Mouse (Mus musculus): ENCODE measurements around the gene Aldh6a1.

Gene Aldh6a1

DNA sequence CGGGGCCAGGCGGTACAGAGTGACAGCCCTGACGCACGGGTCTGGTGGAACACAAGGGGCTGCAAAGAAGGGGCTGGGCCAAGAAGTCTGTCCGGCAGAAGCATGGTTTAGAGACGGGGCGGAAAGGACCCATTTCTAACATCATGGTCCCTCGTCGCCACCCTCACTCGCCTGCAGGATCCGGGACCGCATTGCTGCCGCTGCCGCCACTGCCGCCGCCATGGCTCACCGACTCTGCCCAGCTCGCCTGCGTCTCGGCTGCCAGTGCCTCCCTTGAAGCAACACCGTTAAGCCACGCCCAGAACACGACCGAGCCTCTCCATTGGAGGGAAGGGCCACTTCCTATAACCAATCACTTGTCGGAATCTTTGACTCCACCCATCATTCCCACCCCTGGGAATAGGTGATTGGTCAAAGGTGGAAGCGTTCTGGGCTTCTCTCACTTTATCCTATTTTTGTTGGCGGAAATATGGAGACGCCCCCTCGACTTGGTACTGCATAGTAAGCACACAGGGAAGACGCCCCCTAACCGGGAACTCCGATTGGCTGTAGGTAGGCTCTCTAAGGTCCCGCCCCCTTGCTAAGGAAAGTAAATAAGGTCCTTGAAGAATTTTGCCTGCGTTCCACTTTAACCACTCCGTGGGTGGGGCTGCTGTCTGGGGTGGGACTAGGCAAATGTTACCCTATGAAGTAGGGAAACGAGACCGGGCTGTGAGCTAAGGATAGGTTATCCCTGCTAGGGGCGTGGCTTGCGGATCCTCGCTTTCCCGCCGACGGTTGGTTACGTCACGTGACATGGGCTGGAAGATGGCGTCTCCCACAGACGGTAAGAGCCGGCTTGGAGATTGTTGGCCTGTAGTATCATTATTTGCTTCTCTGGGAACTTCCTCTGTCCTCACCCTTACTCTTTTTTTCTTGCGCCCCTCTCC, at the start of gene Aldh6a1, which contains the start of gene Lin52:
Gene Aldh6a1, minus strand, starts transcription at position 287 of the 929 bp plus-strand sequence.
Gene Lin52, plus strand, starts transcription at position 705 of the 929 bp plus-strand sequence.
- DNase-seq (ENCODE audit: low read depth, low spot score): peak; percentile 99

DNA sequence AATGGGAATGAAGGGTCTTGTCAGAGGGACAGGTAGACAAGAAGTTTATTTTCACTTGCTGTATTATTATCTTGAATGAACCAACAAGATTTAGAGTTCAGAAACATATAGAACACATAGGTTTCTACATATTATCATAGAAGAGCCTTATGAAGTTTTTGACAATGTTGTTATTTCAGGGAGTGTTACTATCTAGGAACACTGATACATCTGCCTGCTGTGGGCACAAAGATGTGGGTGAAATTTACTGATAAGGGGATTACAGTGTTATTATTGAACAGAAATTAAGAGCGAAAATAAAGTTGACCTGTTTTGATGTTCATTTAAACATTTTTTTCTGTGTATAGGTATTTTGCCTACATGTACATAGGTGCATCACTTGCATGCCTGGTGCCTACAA, 46.0 kb upstream of the Aldh6a1 start:
- no peak for DNase-seq (ENCODE audit: low read depth, low spot score)

GRCm38 (mm10) chr12:84487324-84488056, 36.7 kb upstream of the Aldh6a1 start:
- DNase-seq (ENCODE audit: low read depth, low spot score): peak; percentile 23

GRCm38 (mm10) chr12:84482778-84483585, 32.2 kb upstream of the Aldh6a1 start:
- DNase-seq (ENCODE audit: low read depth, low spot score): no peak

- DNase-seq (ENCODE audit: low read depth, low spot score): no peak
Measured at GRCm38 (mm10) chr12:84481251-84481650, 30.4 kb upstream of the Aldh6a1 start.

DNA sequence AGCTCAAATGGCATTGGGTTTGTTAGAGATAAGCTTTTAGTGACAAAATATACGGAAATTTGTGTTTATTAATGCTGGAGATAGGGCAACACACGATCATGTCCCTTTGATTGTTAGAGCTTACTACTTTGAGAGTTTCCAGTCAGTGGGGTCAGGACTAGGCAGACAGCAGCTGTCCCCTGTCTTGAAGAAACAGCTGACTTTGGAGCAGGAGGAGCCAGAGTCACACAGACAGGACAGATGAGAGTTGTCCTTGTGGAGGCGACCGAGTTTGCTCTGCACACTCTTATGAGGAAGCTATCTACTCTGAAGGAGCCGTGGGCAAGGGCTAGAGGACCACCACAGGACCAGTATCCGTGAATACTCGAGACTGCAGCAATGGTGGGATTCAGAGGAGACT, 28.1 kb upstream of the Aldh6a1 start:
- no peak for DNase-seq (ENCODE audit: low read depth, low spot score)

GRCm38 (mm10) chr12:84468701-84469100, 17.9 kb upstream of the Aldh6a1 start:
- peak; percentile 22 for DNase-seq (ENCODE audit: low read depth, low spot score)

- no peak for DNase-seq (ENCODE audit: low read depth, low spot score)
Measured at GRCm38 (mm10) chr12:84462856-84463255, 12.1 kb upstream of the Aldh6a1 start.

GRCm38 (mm10) chr12:84461416-84461815, 10.6 kb upstream of the Aldh6a1 start:
- no peak for DNase-seq (ENCODE audit: low read depth, low spot score)

DNA sequence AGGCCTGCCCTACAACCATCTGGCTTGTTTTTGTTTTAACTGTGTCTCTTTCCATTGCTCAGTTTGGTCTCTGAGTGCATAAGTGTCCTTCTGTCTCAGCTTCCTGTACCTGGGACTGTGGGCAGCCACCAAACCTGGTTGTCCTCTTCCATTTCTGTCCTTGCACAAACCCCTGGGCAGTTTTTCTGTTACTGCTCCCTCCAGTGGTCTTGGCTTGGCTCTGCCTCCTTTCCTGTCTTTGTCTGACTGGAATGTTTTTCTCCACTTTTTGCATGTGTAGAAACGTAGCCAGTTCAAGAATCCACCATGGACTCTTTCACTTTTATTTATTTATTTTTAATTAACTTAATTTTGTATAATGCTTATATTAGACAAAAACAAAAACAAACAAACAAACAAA, 9.0 kb upstream of the Aldh6a1 start:
- DNase-seq (ENCODE audit: low read depth, low spot score): no peak

DNA sequence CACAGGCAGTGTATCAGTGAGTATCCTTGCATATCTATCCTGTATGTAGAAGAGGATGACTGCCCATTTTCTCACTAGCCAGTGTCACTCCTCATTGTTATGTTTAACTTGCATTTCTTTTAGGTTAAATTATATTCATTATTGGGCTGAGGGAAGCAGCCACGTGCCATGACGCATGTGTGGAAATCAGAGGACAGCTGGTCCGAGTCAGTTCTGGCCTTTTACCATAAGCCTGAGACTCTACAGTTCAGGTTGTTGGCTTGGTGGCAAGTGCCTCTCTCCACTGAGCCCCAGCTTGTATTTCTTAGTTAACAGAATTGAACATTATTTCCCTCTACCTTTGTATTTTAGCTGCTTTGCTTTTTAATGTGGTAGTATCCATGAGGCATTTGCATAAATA, 6.1 kb upstream of the Aldh6a1 start:
- no peak for DNase-seq (ENCODE audit: low read depth, low spot score)

- no peak for DNase-seq (ENCODE audit: low read depth, low spot score)
Measured at GRCm38 (mm10) chr12:84451801-84452200, 997 bp upstream of the Aldh6a1 start.

DNA sequence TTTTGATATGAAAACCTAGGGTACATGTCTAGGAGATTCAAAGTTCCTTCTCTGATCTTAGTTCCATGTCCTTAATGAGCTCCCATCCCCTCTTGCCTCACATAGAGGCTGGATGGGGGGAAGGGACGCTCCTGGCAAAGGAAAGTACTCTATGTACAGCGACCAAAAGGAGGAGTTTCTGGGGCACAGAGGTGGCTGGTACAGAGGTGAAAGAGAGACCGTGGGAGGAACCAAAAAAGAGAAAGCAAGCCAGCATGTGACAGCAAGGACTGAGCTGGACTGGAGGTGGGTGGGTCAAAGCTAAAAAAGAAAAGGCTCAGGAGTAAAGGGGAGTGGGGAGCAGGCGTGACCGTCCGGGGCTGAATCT, 470 bp downstream of the Aldh6a1 start:
- DNase-seq (ENCODE audit: low read depth, low spot score): no peak

DNA sequence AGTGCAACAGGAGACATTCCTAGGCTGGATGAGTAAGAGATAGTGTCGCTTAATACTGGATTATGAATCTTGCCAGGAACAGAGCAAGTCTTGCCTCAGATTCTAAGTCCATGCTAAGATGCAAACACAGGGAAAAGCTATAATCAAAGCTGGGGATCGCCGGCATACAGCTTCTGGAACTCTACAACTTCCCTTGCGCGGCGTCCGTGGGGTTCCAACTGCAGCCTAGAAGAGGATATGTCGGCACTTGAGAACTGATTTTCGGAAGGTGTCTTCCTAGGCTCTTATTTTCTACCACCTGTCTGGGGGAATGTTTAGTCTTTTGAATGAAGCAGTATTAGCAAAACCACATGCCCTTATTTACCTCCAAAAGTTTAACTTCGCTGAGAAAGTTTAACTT, 917 bp downstream of the Aldh6a1 start:
- DNase-seq (ENCODE audit: low read depth, low spot score): no peak

DNA sequence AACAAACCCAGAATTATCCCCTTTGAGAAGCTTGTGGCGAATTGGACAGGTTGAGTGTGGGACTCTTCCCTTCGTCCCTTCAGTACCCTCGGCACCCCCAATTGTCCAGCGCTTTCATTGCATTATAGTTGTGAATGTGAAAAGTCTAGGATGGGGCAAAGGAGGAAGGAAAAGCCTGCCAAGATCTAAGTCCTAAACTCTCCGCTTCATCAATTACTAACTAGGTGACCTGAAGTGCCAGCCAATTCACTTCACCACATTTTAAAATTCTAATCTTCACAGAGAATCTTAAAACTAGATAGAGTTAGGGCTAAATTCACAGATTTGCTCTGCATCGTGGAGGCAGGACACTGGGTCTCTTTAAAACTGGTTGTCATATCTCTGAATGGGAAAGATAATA, 2.6 kb downstream of the Aldh6a1 start:
- DNase-seq (ENCODE audit: low read depth, low spot score): no peak

DNA sequence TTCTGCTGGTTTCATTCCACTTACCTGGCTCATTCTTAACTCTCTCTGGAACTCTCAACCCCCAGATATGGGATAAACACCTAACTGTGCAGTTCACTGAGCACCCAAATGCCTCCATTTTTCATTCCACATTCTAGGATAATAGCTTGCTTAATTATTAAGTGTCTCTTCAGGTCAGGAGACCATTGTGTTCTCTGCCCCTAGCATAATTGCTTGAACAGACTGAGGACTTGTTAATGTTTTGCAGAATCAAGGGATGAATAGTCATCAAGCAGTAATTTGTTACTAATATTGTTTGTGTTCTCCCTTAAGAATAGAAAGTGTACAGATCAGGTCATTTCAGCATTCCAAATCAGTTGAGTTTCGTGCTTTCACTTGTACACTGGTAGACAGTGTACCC, 3.4 kb downstream of the Aldh6a1 start:
- no peak for DNase-seq (ENCODE audit: low read depth, low spot score)

- no peak for DNase-seq (ENCODE audit: low read depth, low spot score)
Measured at GRCm38 (mm10) chr12:84442526-84442925, 8.3 kb downstream of the Aldh6a1 start.

GRCm38 (mm10) chr12:84438697-84439096, 12.1 kb downstream of the Aldh6a1 start:
- no peak for DNase-seq (ENCODE audit: low read depth, low spot score)

DNA sequence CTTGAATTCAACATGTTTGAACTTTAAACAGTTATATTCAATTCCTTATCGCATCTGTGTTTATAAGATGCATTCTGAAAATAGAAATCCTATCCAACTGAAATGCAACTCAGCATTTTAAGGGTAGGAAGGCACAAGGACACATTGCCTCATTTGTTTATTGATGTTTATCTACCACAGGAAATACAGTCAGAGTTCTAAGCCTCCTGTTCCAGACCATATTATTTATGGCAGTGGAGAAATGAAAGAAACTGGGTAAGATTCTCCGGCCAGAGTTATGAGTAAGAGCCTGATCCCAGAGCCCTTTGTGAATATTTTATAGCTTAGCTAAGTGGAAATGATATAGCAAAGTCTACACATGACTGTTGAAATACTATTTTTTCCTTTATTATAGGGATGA, 21.0 kb downstream of the Aldh6a1 start:
- DNase-seq (ENCODE audit: low read depth, low spot score): no peak

- no peak for DNase-seq (ENCODE audit: low read depth, low spot score)
Measured at GRCm38 (mm10) chr12:84423990-84424389, 26.8 kb downstream of the Aldh6a1 start.

DNA sequence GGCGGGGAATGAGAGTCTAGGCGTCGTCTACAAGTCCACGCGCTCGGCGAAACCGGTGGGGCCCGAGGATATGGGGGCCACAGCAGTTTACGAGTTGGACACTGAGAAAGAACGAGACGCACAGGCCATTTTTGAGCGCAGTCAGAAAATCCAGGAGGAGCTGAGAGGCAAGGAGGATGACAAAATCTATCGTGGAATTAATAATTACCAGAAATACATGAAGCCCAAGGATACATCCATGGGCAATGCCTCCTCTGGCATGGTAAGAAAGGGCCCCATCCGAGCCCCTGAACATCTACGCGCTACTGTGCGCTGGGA, 33.2 kb downstream of the Aldh6a1 start:
- no peak for DNase-seq (ENCODE audit: low read depth, low spot score)
